In the genomic region with DNA sequence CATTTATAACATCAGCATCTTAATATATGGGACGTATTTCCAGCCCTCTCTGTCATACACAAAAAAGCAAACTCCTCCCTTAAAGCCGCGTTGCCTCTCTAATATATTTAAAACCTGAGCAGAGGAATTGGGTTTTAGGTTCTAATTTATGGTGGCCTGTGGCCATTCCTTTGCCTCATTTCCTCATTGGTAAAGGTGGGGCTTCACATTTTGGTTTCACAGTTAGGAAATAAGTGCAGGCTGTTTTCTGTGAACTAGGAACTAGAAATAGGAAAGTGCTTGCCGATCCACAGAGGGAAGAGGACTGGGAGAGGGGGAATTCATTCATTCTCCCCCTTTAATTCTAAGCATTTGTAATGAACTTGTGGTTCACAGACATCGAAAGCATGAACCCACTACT, we compare ENCODE assay signal across 9 mouse cellular contexts. TPM values are rescaled to one million over a fixed set of nuclear protein-coding genes. Genes with fewer than 3 reads are reported as not detected.
DNase-seq lines count a peak whose midpoint lies in the region; ATAC-seq and TF ChIP-seq lines count a peak whose summit lies in the region.
"Had no signal": no experiment of that assay in that cellular context is flagged by ENCODE, and none has a peak within 500 bp of the region (broad histone marks: within the 10 kb centered on the region; RNA-seq: fewer than 3 reads in every experiment).

No protein-coding gene starts in this region.

- H3K4me3 ChIP-seq in liver, adult 2 months (ENCODE audit: insufficient read depth, low read depth, low read length): peak overlapping the region; percentile 48
- H3K4me3 ChIP-seq in embryonic facial prominence, embryonic 13.5 days: peak overlapping the region; percentile 98
- H3K4me3 ChIP-seq in limb, embryonic 10.5 days: peak overlapping the region; percentile 95
- peak overlapping the region; percentile 93 for H3K4me3 ChIP-seq in neural tube, embryonic 12.5 days

- peaks cover 34% of the 10 kb centered on the region for H3K79me2 ChIP-seq in liver, adult 2 months (ENCODE audit: control insufficient read depth, insufficient read depth, low read length)

- no peak for ATAC-seq in embryonic facial prominence, embryonic 13.5 days (ENCODE audit: insufficient number of reproducible peaks, insufficient read depth, low FRiP score, low TSS enrichment, low read depth)
- ATAC-seq in neural tube, embryonic 12.5 days (ENCODE audit: low FRiP score, low read depth): no peak
- ATAC-seq in cerebellum, adult (ENCODE audit: insufficient number of reproducible peaks, low FRiP score, low TSS enrichment): no peak

- H3K4me1 ChIP-seq in liver, adult 2 months (ENCODE audit: control insufficient read depth, insufficient read depth, low read length): peaks cover 4% of the 10 kb centered on the region
- peaks cover 35% of the 10 kb centered on the region for H3K4me1 ChIP-seq in embryonic facial prominence, embryonic 13.5 days
- peaks cover 26% of the 10 kb centered on the region for H3K4me1 ChIP-seq in limb, embryonic 10.5 days
- peaks cover 32% of the 10 kb centered on the region for H3K4me1 ChIP-seq in neural tube, embryonic 12.5 days

- no peak for TF ChIP-seq CTCF in liver, adult 2 months (IDR thresholded peaks at IDR 0.05; ENCODE audit: low read depth, low read length)

- no peak overlapping the region for H3K9ac ChIP-seq in liver, adult 2 months (ENCODE audit: low read depth, low read length)
- peak overlapping the region; percentile 96 for H3K9ac ChIP-seq in embryonic facial prominence, embryonic 13.5 days
- H3K9ac ChIP-seq in neural tube, embryonic 12.5 days: peak overlapping the region; percentile 93

- DNase-seq in liver, adult 2 months (ENCODE audit: extremely low read depth, low read depth, low spot score): no peak
- DNase-seq in liver: no peak
- DNase-seq in limb, embryonic 10.5 days (ENCODE audit: low spot score): no peak
- no peak for DNase-seq in urinary bladder, postnatal 4 days (ENCODE audit: low spot score in 2 of 2)
- no peak for DNase-seq in ovary, postnatal 14 days (ENCODE audit: low spot score)

- peak overlapping the region; percentile 86 for H3K4me2 ChIP-seq in embryonic facial prominence, embryonic 13.5 days
- peak overlapping the region; percentile 82 for H3K4me2 ChIP-seq in neural tube, embryonic 12.5 days (replicated peaks)

- no peaks in the 10 kb centered on the region for H3K27me3 ChIP-seq in liver, adult 2 months (ENCODE audit: control insufficient read depth, insufficient read depth, low read length)
- H3K27me3 ChIP-seq in embryonic facial prominence, embryonic 13.5 days: no peaks in the 10 kb centered on the region
- no peaks in the 10 kb centered on the region for H3K27me3 ChIP-seq in limb, embryonic 10.5 days (ENCODE audit: low read depth, poor library complexity, severe bottlenecking)
- H3K27me3 ChIP-seq in neural tube, embryonic 12.5 days (replicated peaks): no peaks in the 10 kb centered on the region

- no peaks in the 10 kb centered on the region for H3K36me3 ChIP-seq in liver, adult 2 months (ENCODE audit: control insufficient read depth, insufficient read depth, low read length)
- H3K36me3 ChIP-seq in embryonic facial prominence, embryonic 13.5 days: no peaks in the 10 kb centered on the region
- peaks cover 16% of the 10 kb centered on the region for H3K36me3 ChIP-seq in limb, embryonic 10.5 days
- H3K36me3 ChIP-seq in neural tube, embryonic 12.5 days: no peaks in the 10 kb centered on the region

- TF ChIP-seq POLR2A in liver, adult 2 months (IDR thresholded peaks at IDR 0.05; ENCODE audit: extremely low read depth, insufficient read depth, low read length): no peak

- no peak overlapping the region for H3K27ac ChIP-seq in liver, adult 2 months (replicated peaks; ENCODE audit: insufficient read depth, low read depth, low read length)
- peak overlapping the region; percentile 88; the same call in 1 of the 2 replicates for H3K27ac ChIP-seq in embryonic facial prominence, embryonic 13.5 days
- peak overlapping the region; percentile 94; the same call in 1 of the 2 replicates for H3K27ac ChIP-seq in limb, embryonic 10.5 days
- no peak overlapping the region for H3K27ac ChIP-seq in neural tube, embryonic 12.5 days

- WGBS in liver, adult 2 months: 19% methylated on average over 5 of the region's 5 CpGs
- 24% methylated on average over 5 of the region's 5 CpGs for WGBS in embryonic facial prominence, embryonic 13.5 days
- 56% methylated on average over 5 of the region's 5 CpGs for WGBS in limb, embryonic 10.5 days
- WGBS in neural tube, embryonic 12.5 days: 45% methylated on average over 5 of the region's 5 CpGs

- no peaks in the 10 kb centered on the region for H3K9me3 ChIP-seq in embryonic facial prominence, embryonic 13.5 days
- H3K9me3 ChIP-seq in limb, embryonic 10.5 days (replicated peaks): no peaks in the 10 kb centered on the region
- H3K9me3 ChIP-seq in neural tube, embryonic 12.5 days: no peaks in the 10 kb centered on the region

RNA-seq across cellular contexts. Expression of a gene that starts 1.8 kb away (rescaled TPM):
- total RNA-seq in liver, adult 2 months (2014; rRNA removed): 83.4 and 96.3 TPM in 2 replicates
- 59.2 and 70.5 TPM in 2 replicates for polyA plus RNA-seq in liver, adult 2 months (2012; rRNA removed)
- polyA plus RNA-seq in embryonic facial prominence, embryonic 13.5 days (2015; fragmentation: Nextera tagmentation; extraction: Ambion mirVana): 400 and 419 TPM in 2 replicates
- 355 and 369 TPM in 2 replicates for polyA plus RNA-seq in limb, embryonic 10.5 days (2016; fragmentation: Nextera tagmentation; extraction: Ambion mirVana)
- 374 and 394 TPM in 2 replicates for polyA plus RNA-seq in neural tube, embryonic 12.5 days (2016; fragmentation: Nextera tagmentation; extraction: Ambion mirVana)

RNA-seq across cellular contexts. Expression of a gene that starts 40.7 kb away (rescaled TPM):
- not detected in 2 replicates for total RNA-seq in liver, adult 2 months (2014; rRNA removed)
- polyA plus RNA-seq in liver, adult 2 months (2012; rRNA removed): 0.11 and 0.20 TPM in 2 replicates
- polyA plus RNA-seq in embryonic facial prominence, embryonic 13.5 days (2015; fragmentation: Nextera tagmentation; extraction: Ambion mirVana): 0.20 and 0.33 TPM in 2 replicates
- polyA plus RNA-seq in limb, embryonic 10.5 days (2016; fragmentation: Nextera tagmentation; extraction: Ambion mirVana): 0.26 TPM in 1 of 2 replicates, not detected in the other
- 0.19 TPM in 1 of 2 replicates, not detected in the other for polyA plus RNA-seq in neural tube, embryonic 12.5 days (2016; fragmentation: Nextera tagmentation; extraction: Ambion mirVana)

RNA-seq across cellular contexts. Expression of a gene that starts 43.2 kb away (rescaled TPM):
- not detected in 2 replicates for total RNA-seq in liver, adult 2 months (2014; rRNA removed)
- polyA plus RNA-seq in liver, adult 2 months (2012; rRNA removed): not detected in 2 replicates
- not detected in 2 replicates for polyA plus RNA-seq in embryonic facial prominence, embryonic 13.5 days (2015; fragmentation: Nextera tagmentation; extraction: Ambion mirVana)
- 0.10 TPM in 1 of 2 replicates, not detected in the other for polyA plus RNA-seq in limb, embryonic 10.5 days (2016; fragmentation: Nextera tagmentation; extraction: Ambion mirVana)
- polyA plus RNA-seq in neural tube, embryonic 12.5 days (2016; fragmentation: Nextera tagmentation; extraction: Ambion mirVana): not detected in 2 replicates
- polyA plus RNA-seq: urinary bladder, adult 2 months had no signal

RNA-seq across cellular contexts. Expression of a gene that starts 46.9 kb away (rescaled TPM):
- total RNA-seq in liver, adult 2 months (2014; rRNA removed): 112 and 115 TPM in 2 replicates
- 156 TPM in 2 replicates for polyA plus RNA-seq in liver, adult 2 months (2012; rRNA removed)
- 224 and 225 TPM in 2 replicates for polyA plus RNA-seq in embryonic facial prominence, embryonic 13.5 days (2015; fragmentation: Nextera tagmentation; extraction: Ambion mirVana)
- polyA plus RNA-seq in limb, embryonic 10.5 days (2016; fragmentation: Nextera tagmentation; extraction: Ambion mirVana): 263 and 272 TPM in 2 replicates
- polyA plus RNA-seq in neural tube, embryonic 12.5 days (2016; fragmentation: Nextera tagmentation; extraction: Ambion mirVana): 189 and 196 TPM in 2 replicates

RNA-seq across cellular contexts. Expression of a gene that starts 47.1 kb away (rescaled TPM):
- 28.0 and 34.4 TPM in 2 replicates for total RNA-seq in liver, adult 2 months (2014; rRNA removed)
- polyA plus RNA-seq in liver, adult 2 months (2012; rRNA removed): 130 and 138 TPM in 2 replicates
- 95.1 and 112 TPM in 2 replicates for polyA plus RNA-seq in embryonic facial prominence, embryonic 13.5 days (2015; fragmentation: Nextera tagmentation; extraction: Ambion mirVana)
- polyA plus RNA-seq in limb, embryonic 10.5 days (2016; fragmentation: Nextera tagmentation; extraction: Ambion mirVana): 113 and 121 TPM in 2 replicates
- polyA plus RNA-seq in neural tube, embryonic 12.5 days (2016; fragmentation: Nextera tagmentation; extraction: Ambion mirVana): 96.1 and 104 TPM in 2 replicates

Comparison
In these comparisons a context has a peak if more than half of its experiments do, and no peak if none do; other contexts are left out.
1. H3K27ac ChIP-seq: peak in embryonic facial prominence, embryonic 13.5 days (single experiment) and limb, embryonic 10.5 days (single experiment); none in liver, adult 2 months (single experiment) and neural tube, embryonic 12.5 days (single experiment).
2. H3K4me3 ChIP-seq: peak in every context shown above with its lines; median percentile 98 in embryonic facial prominence, embryonic 13.5 days; 95 in limb, embryonic 10.5 days; 93 in neural tube, embryonic 12.5 days; 48 in liver, adult 2 months.